Mouse (Mus musculus) fibroblast of lung, adult 2 months (primary cell): ENCODE measurements around the gene Cacng8.
A peak's percentile ranks its signal among the peaks of the same experiment; 100 is the strongest.
"Not testable (repeated sequence)": the region's sequence is repeated elsewhere in the genome, so short reads cannot be mapped to it uniquely, and the experiment has no call there.

Experiments used
- DNase-seq: peaks from one replicate; pipeline ENCODE4 v3.0.0-alpha.2; 2011; ENCODE audit warnings: low read depth

Cacng8 gene

GRCm38 (mm10) chr7:3387761-3388160 lies 2.7 kb upstream of the Cacng8 start:
- DNase-seq = no peak

GRCm38 (mm10) chr7:3388885-3389284 lies 1.6 kb upstream of the Cacng8 start:
- no peak for DNase-seq

GRCm38 (mm10) chr7:3389444-3390412 lies 755 bp upstream of the Cacng8 start:
- DNase-seq = no peak

GRCm38 (mm10) chr7:3391081-3391451 lies 583 bp downstream of the Cacng8 start:
- no peak for DNase-seq

GRCm38 (mm10) chr7:3391809-3392208 lies 1.3 kb downstream of the Cacng8 start:
- DNase-seq = no peak

- DNase-seq = no peak
Measured at GRCm38 (mm10) chr7:3397355-3397754, 6.9 kb downstream of the Cacng8 start.

- no peak for DNase-seq
Measured at GRCm38 (mm10) chr7:3397797-3398196, 7.3 kb downstream of the Cacng8 start.

GRCm38 (mm10) chr7:3398363-3398762 lies 7.9 kb downstream of the Cacng8 start:
- not testable (repeated sequence) for DNase-seq

GRCm38 (mm10) chr7:3399937-3400336 lies 9.5 kb downstream of the Cacng8 start:
- DNase-seq = no peak

- no peak for DNase-seq
Measured at GRCm38 (mm10) chr7:3409729-3410520, 19.4 kb downstream of the Cacng8 start.

GRCm38 (mm10) chr7:3411160-3411941 lies 20.9 kb downstream of the Cacng8 start:
- peak; percentile 27 for DNase-seq

- DNase-seq = no peak
Measured at GRCm38 (mm10) chr7:3412036-3412435, 21.6 kb downstream of the Cacng8 start.

GRCm38 (mm10) chr7:3414888-3415287 lies 24.4 kb downstream of the Cacng8 start:
- no peak for DNase-seq

- no peak for DNase-seq
Measured at GRCm38 (mm10) chr7:3415378-3415777, 24.9 kb downstream of the Cacng8 start.

- no peak for DNase-seq
Measured at GRCm38 (mm10) chr7:3419941-3420340, 29.5 kb downstream of the Cacng8 start.

- DNase-seq = no peak
Measured at GRCm38 (mm10) chr7:3420466-3420865, 30.0 kb downstream of the Cacng8 start.

- DNase-seq = no peak
Measured at GRCm38 (mm10) chr7:3421297-3421696, 30.8 kb downstream of the Cacng8 start.

- no peak for DNase-seq
Measured at GRCm38 (mm10) chr7:3422051-3422450, 31.6 kb downstream of the Cacng8 start.

GRCm38 (mm10) chr7:3423430-3423829 lies 32.9 kb downstream of the Cacng8 start:
- no peak for DNase-seq

- DNase-seq = no peak
Measured at GRCm38 (mm10) chr7:3423895-3424294, 33.4 kb downstream of the Cacng8 start, which contains the start of gene Cacng6. Cacng6 (plus strand) TSS chr7:3424195.

- no peak for DNase-seq
Measured at GRCm38 (mm10) chr7:3425141-3425540, 34.7 kb downstream of the Cacng8 start.

- DNase-seq = no peak
Measured at GRCm38 (mm10) chr7:3430161-3430560, 39.7 kb downstream of the Cacng8 start.
